Mouse (Mus musculus) thymus, postnatal 0 days (tissue): ENCODE data around the gene Aldh2. TPM values are rescaled to one million over a fixed set of nuclear protein-coding genes. Genes with fewer than 3 reads are reported as not detected.

Experiments
- polyA plus RNA-seq: library from polyadenylated mRNA; unstranded; fragments of >200 nt; fragmentation: Nextera tagmentation; extraction: Ambion mirVana; gene quantifications from 2 replicates; pipeline ENCODE4 v1.2.1, GENCODE M21; 2015

Aldh2 gene
- polyA plus RNA-seq, 1 experiment from 2014 or later: 127 TPM

Other genes starting within 250 kb of the Aldh2 start
- 87.5 and 90.5 TPM in 2 replicates for gene Trafd1, start 208.2 kb downstream of the Aldh2 start, polyA plus RNA-seq
- 33.6 and 36.8 TPM in 2 replicates for gene Naa25, start 195.9 kb downstream of the Aldh2 start, polyA plus RNA-seq
- 1.5 and 2.0 TPM in 2 replicates for gene Tmem116, start 141.9 kb downstream of the Aldh2 start, polyA plus RNA-seq
- 102 and 107 TPM in 2 replicates for gene Erp29, start 141.3 kb downstream of the Aldh2 start, polyA plus RNA-seq
- gene Adam1b, start 90.4 kb downstream of the Aldh2 start, polyA plus RNA-seq: 0.05 TPM in 1 of 2 replicates, not detected in the other
- 0.64 and 0.66 TPM in 2 replicates for gene Adam1a, start 48.3 kb downstream of the Aldh2 start, polyA plus RNA-seq
- not detected in 2 replicates for gene Gm42878, start 48.3 kb downstream of the Aldh2 start, polyA plus RNA-seq
- gene Mapkapk5, start 47.9 kb downstream of the Aldh2 start, polyA plus RNA-seq: 46.7 and 52.1 TPM in 2 replicates
- 1.3 and 1.4 TPM in 2 replicates for gene Acad12, start 25.1 kb upstream of the Aldh2 start, polyA plus RNA-seq
- gene Acad10, start 66.7 kb upstream of the Aldh2 start, polyA plus RNA-seq: 2.6 and 3.4 TPM in 2 replicates
- 48.2 and 51.9 TPM in 2 replicates for gene Brap, start 66.7 kb upstream of the Aldh2 start, polyA plus RNA-seq
- gene Atxn2, start 117.5 kb upstream of the Aldh2 start, polyA plus RNA-seq: 34.9 and 46.6 TPM in 2 replicates
- gene Sh2b3, start 243.8 kb upstream of the Aldh2 start, polyA plus RNA-seq: 13.1 and 13.9 TPM in 2 replicates